Mouse (Mus musculus): ENCODE measurements around the gene B4galt4.
"Not testable (repeated sequence)": the region's sequence is repeated elsewhere in the genome, so short reads cannot be mapped to it uniquely, and the experiment has no call there.

The B4galt4 gene

DNA sequence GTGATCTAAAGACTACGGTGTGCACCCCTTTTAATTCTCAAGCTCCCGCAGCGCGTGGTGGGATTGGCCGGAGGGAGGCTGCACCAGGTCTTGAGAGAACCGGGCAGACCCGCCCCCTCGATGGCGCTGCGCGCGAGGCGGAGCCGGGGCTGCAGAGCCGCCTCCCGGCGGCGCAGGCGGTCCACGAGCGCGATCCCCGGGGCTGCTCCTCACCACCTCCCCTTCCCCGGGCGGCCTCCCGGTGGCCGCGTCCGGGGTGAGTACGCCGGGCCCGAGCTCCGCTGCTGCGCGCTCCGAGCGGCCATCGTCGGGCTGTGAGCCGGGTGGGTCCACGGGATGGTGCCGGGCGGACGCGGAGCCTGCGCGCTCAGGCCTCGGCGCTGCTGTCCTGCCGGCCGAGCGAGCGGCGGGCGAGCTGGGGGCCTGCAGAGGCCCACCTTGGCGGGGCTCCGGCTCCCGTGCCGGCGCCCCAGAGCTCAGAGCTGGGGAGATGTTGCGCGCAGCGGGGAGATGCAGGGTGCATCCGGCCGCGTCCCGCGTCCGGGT is at the start of gene B4galt4:
B4galt4 (plus strand) TSS at position 152 of the 546 bp plus-strand sequence.
- DNase-seq (ENCODE audit: low spot score in 2 of 2), result peak; percentile 80 to 86

GRCm38 (mm10) chr16:38694906-38695540 is 47.0 kb upstream of the B4galt4 start:
- DNase-seq (ENCODE audit: low spot score in 2 of 2), result no peak

DNA sequence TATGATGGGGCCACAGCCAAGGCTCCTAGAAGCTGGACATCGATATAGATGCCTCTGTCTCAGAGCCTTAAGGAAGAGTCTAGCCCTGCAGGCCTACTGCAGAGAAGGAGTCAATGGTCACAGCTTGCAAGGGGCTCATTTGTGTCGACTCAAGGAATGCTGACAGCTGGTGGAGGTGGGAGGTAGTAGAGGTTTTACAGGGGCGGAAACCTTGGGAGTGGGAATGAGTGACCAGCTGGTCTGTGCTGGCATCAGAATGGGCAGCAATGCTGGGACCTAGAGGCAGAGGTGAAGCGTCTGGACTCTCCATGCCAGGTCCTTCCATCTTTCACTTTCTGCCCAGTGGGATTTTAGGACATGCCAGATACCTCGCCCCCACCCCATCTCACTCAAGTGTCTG is 46.5 kb upstream of the B4galt4 start:
- DNase-seq (ENCODE audit: low spot score in 2 of 2), result no peak

DNA sequence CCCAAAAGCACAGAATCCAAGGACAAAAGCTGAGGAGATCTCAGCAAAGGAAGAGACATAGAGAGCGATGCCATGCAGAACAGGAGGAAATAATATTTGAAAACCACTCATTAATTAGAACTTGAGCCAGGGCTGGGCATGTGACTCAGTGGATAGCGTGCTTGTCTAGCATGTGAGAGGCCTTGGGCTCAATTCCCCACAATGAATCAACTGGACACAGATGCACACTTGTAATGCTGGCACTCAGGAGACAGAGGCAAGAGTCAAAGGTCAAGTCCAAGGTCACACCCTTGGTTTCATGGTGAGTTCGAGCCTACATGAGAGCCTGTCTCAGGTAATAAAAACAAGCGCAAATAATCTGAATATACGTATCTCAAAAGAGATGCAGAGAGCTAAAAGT is 44.5 kb upstream of the B4galt4 start:
- no peak for DNase-seq (ENCODE audit: low spot score in 2 of 2)

DNA sequence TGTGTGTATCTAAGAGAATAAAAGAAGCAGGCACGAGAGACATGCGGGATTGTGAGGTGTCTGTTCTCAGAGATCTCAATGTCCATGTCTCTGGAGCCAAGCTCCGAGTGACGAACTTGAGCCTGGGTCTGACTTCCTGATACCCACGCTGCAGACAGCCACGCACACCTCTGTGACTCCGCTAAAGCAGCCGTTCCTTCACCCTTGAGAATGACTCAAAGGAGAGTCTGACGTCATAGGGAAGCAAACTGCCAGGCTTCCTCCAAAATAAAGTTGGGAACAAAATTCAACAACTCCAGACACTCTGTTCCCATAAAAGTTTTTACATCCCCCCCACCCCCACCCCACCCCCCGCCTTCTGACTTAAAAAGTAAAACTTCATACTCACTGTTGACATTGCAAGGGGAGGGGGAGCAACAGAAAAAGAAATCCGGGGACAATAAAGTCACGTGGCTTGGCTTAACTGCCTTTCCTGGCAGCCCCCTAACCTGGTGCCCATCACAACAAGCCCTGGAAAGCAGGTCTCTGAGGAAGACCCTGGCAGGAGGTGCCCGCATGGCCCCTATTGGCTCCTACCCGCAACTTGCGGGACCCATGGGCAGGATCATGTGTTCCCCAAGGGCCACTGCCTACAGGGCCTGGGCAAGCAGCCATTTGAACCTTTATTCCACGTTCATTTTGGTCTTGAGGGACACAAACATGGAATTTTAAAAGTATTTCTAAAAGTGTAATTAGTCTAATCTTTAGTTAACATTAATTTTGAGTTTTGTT is 41.5 kb upstream of the B4galt4 start:
- peak in 1 of 2 experiments; percentile 48 for DNase-seq (ENCODE audit: low spot score in 2 of 2)

DNA sequence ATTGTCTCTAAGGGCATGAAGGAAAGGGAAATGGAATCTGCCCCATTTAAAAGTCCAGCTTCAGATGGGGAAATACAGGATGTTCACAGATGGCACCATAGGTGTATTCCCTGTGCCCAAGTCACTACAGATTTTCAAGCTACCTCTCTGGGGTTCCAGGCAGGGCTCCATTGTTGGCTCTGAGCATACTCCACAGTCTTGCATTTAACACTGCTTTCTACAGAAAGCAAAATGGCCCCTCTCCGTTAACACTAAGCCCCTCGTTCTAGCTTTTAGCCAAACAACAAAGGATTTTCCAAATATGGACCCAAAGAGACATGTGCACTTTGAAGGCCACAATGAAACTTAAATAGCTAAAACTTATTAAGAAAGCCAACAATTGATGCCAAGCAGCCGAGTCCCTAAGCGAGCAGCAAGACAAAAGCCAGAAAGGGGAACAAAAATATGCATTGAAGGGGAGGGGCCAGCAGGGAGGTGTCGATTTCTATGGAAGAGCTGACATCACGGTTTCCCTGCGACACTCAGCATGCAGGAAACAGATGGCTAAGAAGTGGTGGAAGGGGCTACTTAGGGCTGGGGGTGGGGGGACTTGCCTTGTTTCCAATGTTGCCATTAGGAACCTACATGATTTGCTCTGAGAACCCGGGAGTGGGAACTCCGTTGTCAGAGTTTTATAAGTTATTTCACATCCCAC is 40.4 kb upstream of the B4galt4 start:
- DNase-seq (ENCODE audit: low spot score in 2 of 2), result no peak

DNA sequence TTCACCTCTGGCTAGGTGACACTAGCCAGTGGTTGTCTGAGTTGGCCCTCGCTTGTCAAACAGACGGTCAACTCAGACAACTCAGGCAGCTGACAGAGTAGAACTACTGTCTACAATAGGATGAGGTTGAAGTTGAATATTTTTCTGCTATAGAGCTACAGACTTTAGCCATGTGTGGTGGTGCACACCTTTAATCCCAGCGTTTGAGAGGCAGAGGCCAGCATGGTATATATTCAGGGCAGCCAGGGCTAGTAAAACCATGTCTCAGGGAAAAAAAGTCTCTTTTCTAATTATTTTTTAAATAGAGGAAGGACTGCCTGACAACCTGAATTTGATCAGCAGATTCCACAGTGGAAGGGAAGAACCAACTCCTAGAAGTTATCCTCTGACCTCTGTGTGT is 39.7 kb upstream of the B4galt4 start:
- DNase-seq (ENCODE audit: low spot score in 2 of 2), result no peak

DNA sequence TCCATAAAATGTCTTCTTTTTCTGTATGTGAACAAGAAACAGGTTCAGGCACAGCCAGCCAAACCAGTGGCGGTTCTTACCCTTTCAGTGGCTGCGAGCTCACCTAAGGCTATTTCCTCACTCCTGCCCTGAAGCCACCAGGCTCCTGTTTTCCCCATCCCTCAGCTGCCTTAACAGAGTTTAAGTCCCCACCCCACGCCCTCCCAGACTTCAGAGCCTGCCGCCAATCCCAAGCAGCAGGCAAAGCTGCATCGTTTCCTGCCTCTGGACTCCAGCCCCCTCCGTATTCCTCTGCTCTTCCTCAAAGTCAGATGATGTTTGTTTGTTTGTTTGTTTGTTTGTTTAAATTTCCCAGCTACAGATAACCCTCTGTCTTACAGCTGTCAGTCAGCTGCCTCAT is 38.6 kb upstream of the B4galt4 start:
- DNase-seq (ENCODE audit: low spot score in 2 of 2), result no peak

DNA sequence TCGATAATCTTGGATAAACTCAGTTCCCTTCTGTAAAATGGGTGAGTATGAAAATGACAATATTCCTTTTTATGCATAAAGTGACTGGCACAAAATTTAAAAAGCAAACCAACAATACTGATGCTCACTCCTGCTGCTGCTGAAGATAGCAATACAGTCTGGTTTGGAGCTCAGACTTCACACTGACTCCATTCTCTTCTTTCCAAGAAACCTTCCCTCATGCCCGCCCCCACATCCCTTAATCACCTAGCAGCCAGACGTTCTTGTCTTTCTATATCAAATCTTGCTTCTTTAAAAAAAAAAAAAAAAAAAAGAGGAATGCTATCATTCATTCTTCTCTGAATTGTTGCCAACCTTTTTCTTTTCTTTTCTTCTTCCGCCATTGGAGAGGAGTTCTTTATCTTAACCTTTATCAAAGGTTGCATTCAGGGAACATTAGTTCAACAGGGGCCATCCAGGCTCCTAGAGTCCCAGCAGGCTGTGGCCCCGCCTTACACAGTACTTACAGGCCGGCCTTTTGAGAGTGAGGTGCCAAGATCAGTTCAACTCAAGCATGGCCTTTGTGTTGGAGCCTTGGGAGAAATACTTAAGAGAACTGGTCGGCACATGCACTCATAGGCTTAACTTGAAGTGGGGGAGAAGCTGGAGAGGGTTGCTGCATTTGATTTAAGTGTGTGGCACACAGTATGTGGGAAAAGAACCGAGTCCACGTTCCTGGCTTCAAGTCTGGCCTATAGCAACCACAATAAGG is 36.4 kb upstream of the B4galt4 start:
- no peak for DNase-seq (ENCODE audit: low spot score in 2 of 2)

DNA sequence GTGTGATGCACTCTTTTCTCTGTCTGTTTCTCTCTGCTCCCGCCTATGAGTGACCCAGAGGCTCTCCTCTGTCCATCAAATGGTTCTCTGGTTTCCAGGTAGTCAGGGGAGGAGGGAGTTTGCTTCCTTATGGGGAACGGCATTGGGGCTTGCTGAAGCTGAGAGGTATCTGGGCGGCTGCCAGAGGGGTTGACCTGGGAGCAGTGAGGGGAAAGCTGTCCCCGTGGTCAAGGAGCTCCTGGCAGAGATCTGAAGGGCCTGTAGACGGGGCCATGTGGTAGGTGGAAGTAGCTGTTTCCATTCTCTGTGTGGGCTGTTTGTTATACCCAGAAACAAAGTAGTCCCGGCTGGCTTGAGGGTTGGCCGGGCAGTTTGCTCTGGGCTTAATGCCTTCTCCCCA is 35.3 kb upstream of the B4galt4 start:
- no peak for DNase-seq (ENCODE audit: low spot score in 2 of 2)

GRCm38 (mm10) chr16:38708962-38709520 is 33.0 kb upstream of the B4galt4 start:
- no peak for DNase-seq (ENCODE audit: low spot score in 2 of 2)

DNA sequence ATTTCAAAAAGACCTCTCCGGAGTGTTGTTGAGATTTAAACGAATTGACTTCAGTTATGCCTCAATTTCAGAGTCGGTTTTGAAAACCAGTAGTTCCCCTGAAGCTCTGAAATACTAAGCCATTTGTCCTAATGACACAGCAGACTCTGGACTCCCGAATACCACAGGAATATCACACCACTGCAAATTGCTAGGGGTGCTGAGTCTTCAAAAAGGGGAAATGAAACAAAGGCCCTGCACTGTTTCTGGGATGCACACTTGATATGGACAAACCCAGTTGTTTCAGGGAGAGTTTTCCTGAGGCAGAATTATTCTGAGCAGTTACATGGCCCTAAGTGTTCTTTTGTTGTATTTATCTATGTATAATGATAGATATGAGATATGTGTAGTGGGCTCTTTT is 30.8 kb upstream of the B4galt4 start:
- DNase-seq (ENCODE audit: low spot score in 2 of 2), result no peak

DNA sequence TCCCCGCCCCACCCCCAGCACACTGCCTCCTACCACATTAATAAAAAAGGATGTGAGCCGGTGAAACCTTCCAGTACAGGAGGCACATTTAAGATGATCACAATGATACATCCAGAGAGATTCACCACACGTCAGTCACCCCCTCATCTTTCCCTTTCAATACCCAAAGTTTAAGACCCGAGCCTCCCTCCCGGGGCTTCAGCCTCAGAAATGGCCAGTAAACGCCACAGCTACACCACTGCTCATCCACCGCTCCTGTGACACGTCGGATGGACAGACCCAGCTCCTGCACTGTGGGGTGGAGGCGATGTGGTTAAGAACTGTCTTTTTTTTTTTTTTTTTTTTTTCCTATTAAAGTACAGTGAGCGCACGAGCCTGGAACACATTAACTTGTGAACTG is 30.0 kb upstream of the B4galt4 start:
- no peak for DNase-seq (ENCODE audit: low spot score in 2 of 2)

- peak; percentile 93 to 94 for DNase-seq (ENCODE audit: low spot score in 2 of 2)
Measured at GRCm38 (mm10) chr16:38712581-38713403, 29.3 kb upstream of the B4galt4 start, which contains the start of gene Arhgap31. Arhgap31 (minus strand) TSS chr16:38713274.

GRCm38 (mm10) chr16:38713404-38714258 is 28.4 kb upstream of the B4galt4 start:
- DNase-seq (ENCODE audit: low spot score in 2 of 2), result no peak

- DNase-seq (ENCODE audit: low spot score in 2 of 2), result not testable (repeated sequence)
Measured at GRCm38 (mm10) chr16:38714259-38714526, 27.9 kb upstream of the B4galt4 start.

DNA sequence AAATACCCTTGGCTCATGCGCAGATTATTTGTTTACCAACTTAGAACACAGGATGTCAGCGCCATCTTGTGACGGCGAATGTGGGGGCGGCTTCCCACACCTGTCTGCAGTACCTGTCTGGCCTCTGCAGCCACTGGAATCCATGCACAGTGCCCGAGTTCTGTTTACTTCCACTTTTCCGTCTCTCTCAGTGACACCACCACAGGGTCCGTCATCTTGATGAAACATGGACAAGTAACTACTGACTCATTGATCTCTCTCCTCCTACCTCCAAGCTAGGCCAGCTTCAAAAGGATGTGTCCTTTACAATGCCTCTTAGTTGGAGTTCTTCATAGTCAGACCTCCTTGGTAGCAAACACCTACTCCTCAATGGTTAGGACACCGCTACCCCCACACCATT is 20.7 kb upstream of the B4galt4 start:
- DNase-seq (ENCODE audit: low spot score in 2 of 2), result no peak

DNA sequence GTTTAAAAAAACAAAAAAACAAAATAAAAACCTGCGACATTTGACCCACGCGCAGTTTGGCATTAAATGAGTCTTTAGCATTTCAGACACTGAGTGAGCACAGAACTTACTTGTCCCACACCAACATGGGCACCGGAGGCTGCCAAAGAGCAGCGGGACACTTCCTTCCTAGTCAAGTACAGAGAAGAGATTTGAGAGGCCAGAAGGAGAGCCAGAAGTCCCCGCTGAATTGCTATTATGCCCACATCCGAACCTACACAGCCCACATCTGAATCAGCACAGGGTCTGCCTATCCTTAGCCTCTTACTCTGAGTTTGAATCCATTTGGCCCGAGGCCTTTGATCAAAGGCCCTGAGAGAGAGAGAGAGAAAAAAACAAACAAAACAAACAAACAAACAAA is 17.8 kb upstream of the B4galt4 start:
- no peak for DNase-seq (ENCODE audit: low spot score in 2 of 2)

GRCm38 (mm10) chr16:38724974-38725373 is 17.1 kb upstream of the B4galt4 start:
- DNase-seq (ENCODE audit: low spot score in 2 of 2), result peak; percentile 67 to 85

All from heart, adult 9 months (tissue).